Mouse (Mus musculus) embryonic facial prominence, embryonic 15.5 days (tissue): ENCODE measurements around the gene Slc25a44. TPM values are rescaled to one million over a fixed set of nuclear protein-coding genes. Genes with fewer than 3 reads are reported as not detected.

Source experiments
- ATAC-seq: fragments of 200-750 bp; cut with Nextera tagmentation; 2 replicates; pipeline ENCODE4 v1.8.0; 2017; ENCODE audit warnings: low read depth, moderate TSS enrichment; ENCODE audit not compliant: insufficient number of reproducible peaks, low FRiP score, low TSS enrichment
- H3K27ac ChIP-seq: fragments of 300-500 bp; sonication (generic); replicated peaks from 2 replicates; pipeline ENCODE4 v1.5.1; 2015; ENCODE audit warnings: mild to moderate bottlenecking, inconsistent platforms
- H3K27me3 ChIP-seq: fragments of 300-500 bp; sonication (generic); 2 replicates; pipeline ENCODE4 v1.6.1; 2015; ENCODE audit warnings: inconsistent platforms
- H3K36me3 ChIP-seq: fragments of 300-500 bp; sonication (generic); 2 replicates; pipeline ENCODE4 v1.6.1; 2015; ENCODE audit warnings: mild to moderate bottlenecking, inconsistent platforms
- H3K4me1 ChIP-seq: fragments of 300-500 bp; sonication (generic); 2 replicates; pipeline ENCODE4 v1.6.1; 2015; ENCODE audit warnings: inconsistent platforms
- H3K4me2 ChIP-seq: fragments of 300-500 bp; sonication (generic); replicated peaks from 2 replicates; pipeline ENCODE4 v1.6.1; 2015; ENCODE audit warnings: mild to moderate bottlenecking, inconsistent platforms
- H3K4me3 ChIP-seq: fragments of 300-500 bp; sonication (generic); replicated peaks from 2 replicates; pipeline ENCODE4 v1.5.1; 2015; ENCODE audit warnings: mild to moderate bottlenecking, inconsistent platforms
- H3K9ac ChIP-seq: fragments of 300-500 bp; sonication (generic); 2 replicates; pipeline ENCODE4 v1.6.1; 2015; ENCODE audit warnings: inconsistent platforms
- H3K9me3 ChIP-seq: fragments of 300-500 bp; sonication (generic); replicated peaks from 2 replicates; pipeline ENCODE4 v1.6.1; 2016; ENCODE audit warnings: inconsistent platforms
- WGBS: fragments of 180-500 bp; shearing (Covaris S2); methylation state at CpG from one replicate; pipeline ENCODE4 v1.1.7; 2015; 5-methylcytosine and 5-hydroxymethylcytosine counted together
- polyA plus RNA-seq: library from polyadenylated mRNA; unstranded; fragments of >200 nt; fragmentation: Nextera tagmentation; extraction: Ambion mirVana; gene quantifications from 2 replicates; pipeline ENCODE4 v1.2.1, GENCODE M21; 2015

Slc25a44 gene
- polyA plus RNA-seq, 1 experiment from 2014 or later, result 17.9 TPM

DNA sequence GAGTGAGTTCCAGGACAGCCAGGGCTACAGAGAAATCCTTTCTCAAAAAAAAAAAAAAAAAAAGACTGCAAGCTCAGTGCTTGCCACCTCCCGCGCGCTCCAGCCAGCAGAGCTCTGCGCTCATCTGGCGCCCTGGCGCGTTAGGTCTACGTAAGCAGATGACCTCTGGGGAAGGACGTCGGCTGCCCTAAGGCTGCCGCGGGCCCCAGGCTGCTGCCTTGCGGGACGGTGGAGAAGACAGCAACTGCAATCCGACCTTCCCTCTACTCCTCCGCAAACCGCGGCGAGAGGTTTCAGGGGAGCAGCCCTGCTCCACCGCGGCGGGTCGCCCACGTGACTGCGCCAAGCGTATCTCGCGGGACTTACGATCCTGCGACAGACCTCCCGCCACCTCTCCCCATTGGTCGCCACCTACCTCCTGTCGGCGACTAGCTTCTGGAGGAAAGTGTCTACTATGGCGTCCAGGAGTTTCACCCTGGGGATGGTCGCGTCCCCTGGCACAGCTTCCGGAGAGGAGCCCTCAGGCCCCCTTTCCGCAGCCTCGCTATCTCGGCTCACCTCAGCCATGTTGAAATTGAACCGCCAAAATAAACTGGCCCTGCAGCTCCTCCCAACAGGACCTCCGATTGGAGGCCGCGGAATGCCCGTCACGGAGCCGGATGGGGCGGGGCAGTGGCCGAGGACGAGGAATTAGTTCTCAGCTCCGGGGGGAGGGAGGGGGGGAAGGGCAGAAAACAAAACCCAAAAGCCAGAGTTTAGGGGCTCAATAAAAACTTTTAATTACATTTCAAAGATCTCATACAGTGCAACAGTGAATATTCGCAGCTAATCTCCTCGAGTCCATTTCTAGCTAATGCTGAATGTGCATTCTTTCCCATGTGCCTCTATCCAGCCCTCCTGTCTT lies 14.9 kb downstream of the Slc25a44 start, which contains the start of gene Pmf1:
Gene Pmf1 (minus strand): TSS at position 591 of the 904 bp plus-strand sequence.
- Histone ChIP-seq H3K4me2 (peak within 1 kb of the TSS; percentile 69), H3K4me3 (peak within 1 kb of the TSS; percentile 75), H3K27ac (peak within 1 kb of the TSS; percentile 95), H3K27me3 (no peaks in the 10 kb centered on the region), H3K4me1 (peaks cover 31% of the 10 kb centered on the region), H3K9me3 (no peaks in the 10 kb centered on the region), H3K36me3 (peaks cover 27% of the 10 kb centered on the region), H3K9ac (peak within 1 kb of the TSS; percentile 87)
- ATAC-seq, result peak; percentile 91
- under 1% methylated on average over 54 of the region's 54 CpGs for WGBS

DNA sequence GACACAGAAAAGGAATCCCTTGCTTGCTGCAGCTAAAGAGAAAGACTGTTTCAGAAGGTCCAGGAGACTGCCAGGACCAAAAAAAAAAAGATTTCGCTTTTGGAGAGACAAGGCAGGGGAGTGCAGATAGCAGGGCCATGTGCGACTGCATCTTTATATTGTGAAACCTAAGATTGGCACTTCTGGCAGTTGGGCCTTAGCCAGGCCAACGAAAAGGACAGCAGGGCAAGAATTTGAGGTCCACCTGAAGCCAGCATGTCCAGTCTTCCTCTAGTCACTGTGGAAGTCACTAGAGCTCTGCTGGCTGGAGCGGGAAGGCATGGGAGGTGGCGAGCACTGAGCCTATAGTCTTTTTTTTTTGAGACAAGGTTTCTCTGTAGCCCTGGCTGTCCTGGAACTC lies 16.0 kb downstream of the Slc25a44 start:
- WGBS, result 56% methylated on average over 5 of the region's 5 CpGs
- H3K9me3 ChIP-seq, result no peaks in the 10 kb centered on the region
- peak overlapping the region; percentile 69 for H3K4me2 ChIP-seq
- peaks cover 31% of the 10 kb centered on the region for H3K4me1 ChIP-seq
- peak overlapping the region; percentile 75 for H3K4me3 ChIP-seq
- peak overlapping the region; percentile 87; the same call in 1 of the 2 replicates for H3K9ac ChIP-seq
- ATAC-seq, result no peak
- H3K36me3 ChIP-seq, result peaks cover 26% of the 10 kb centered on the region
- 0 out of 2 replicates have a peak overlapping the region, but pooled peaks have one; percentile 95 for H3K27ac ChIP-seq
- H3K27me3 ChIP-seq, result no peaks in the 10 kb centered on the region

- Histone ChIP-seq H3K36me3 (peaks cover 28% of the 10 kb centered on the region), H3K4me2 (no peak overlapping the region), H3K4me1 (peaks cover 31% of the 10 kb centered on the region), H3K27me3 (no peaks in the 10 kb centered on the region), H3K9ac (no peak overlapping the region), H3K9me3 (no peaks in the 10 kb centered on the region), H3K27ac (0 out of 2 replicates have a peak overlapping the region, but pooled peaks have one; percentile 12), H3K4me3 (no peak overlapping the region)
- WGBS, result 59% methylated on average over 7 of the region's 7 CpGs
- ATAC-seq, result no peak
These were observed 17.4 kb downstream of the Slc25a44 start for GRCm38 (mm10) chr3:88407529-88407928.

- Histone ChIP-seq H3K9me3 (no peaks in the 10 kb centered on the region), H3K27me3 (no peaks in the 10 kb centered on the region), H3K36me3 (peaks cover 23% of the 10 kb centered on the region), H3K4me3 (no peak overlapping the region), H3K4me2 (no peak overlapping the region), H3K9ac (no peak overlapping the region), H3K4me1 (peaks cover 31% of the 10 kb centered on the region), H3K27ac (0 out of 2 replicates have a peak overlapping the region, but pooled peaks have one; percentile 12)
- 2% methylated on average over 2 of the region's 2 CpGs for WGBS
- no peak for ATAC-seq
These were observed 17.8 kb downstream of the Slc25a44 start for GRCm38 (mm10) chr3:88407090-88407489.

DNA sequence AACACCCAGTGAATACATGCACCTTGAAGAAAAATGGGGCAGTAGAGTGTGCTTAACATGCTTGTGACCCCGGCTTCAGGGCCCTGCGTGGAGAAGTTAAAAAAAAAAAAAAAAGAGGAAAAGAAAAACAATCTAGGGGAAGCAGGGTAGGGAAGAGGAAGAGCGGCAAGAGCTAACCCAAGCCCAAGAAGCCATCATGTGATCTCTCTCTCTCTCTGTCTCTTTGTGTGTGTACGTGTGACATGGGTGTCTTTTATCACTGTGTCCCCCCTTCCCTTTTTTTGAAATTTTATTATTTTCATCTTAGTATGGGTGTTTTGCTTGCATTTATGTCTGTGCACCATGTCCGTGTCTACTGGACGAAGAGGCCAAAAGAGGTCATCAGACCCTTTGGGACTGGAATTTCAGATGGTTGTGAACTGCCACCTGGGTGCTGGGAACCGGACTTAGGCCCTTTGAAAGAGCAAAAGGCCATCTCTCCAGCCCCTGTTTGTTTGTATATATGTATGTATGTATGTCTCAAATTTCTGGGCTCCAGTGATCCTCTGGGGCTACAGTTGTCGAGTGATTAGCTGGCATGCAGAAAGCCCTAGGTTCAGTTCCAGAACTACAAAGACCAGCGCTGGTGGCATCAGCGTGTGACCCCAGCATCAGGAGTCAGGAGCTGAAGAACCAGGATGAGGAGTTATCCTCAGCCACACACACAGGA lies 21.3 kb downstream of the Slc25a44 start:
- peaks cover 16% of the 10 kb centered on the region; the same call in 1 of the 2 replicates for H3K36me3 ChIP-seq
- 89% methylated on average over 10 of the region's 10 CpGs for WGBS

GRCm38 (mm10) chr3:88398666-88399065 lies 26.3 kb downstream of the Slc25a44 start:
- Histone ChIP-seq H3K4me3 (no peak overlapping the region), H3K27me3 (no peaks in the 10 kb centered on the region), H3K36me3 (peaks cover 26% of the 10 kb centered on the region), H3K4me2 (no peak overlapping the region), H3K27ac (no peak overlapping the region), H3K9ac (no peak overlapping the region), H3K9me3 (no peaks in the 10 kb centered on the region), H3K4me1 (0 out of 2 replicates have a peak, but pooled peaks cover 6% of the 10 kb centered on the region)
- no peak for ATAC-seq
- WGBS, result 81% methylated on average over 2 of the region's 2 CpGs

More for the DNA sequence above, 21.3 kb downstream of the Slc25a44 start:
- no peak overlapping the region for H3K9ac ChIP-seq
- H3K4me2 ChIP-seq, result no peak overlapping the region
- no peak overlapping the region for H3K4me3 ChIP-seq
- no peaks in the 10 kb centered on the region for H3K27me3 ChIP-seq
- no peak overlapping the region for H3K27ac ChIP-seq
- H3K4me1 ChIP-seq, result peaks cover 16% of the 10 kb centered on the region
- ATAC-seq, result no peak
- no peaks in the 10 kb centered on the region for H3K9me3 ChIP-seq

GRCm38 (mm10) chr3:88395742-88396141 lies 29.2 kb downstream of the Slc25a44 start:
- Histone ChIP-seq H3K27me3 (no peaks in the 10 kb centered on the region), H3K36me3 (peaks cover 15% of the 10 kb centered on the region), H3K27ac (no peak overlapping the region), H3K4me1 (0 out of 2 replicates have a peak, but pooled peaks cover 6% of the 10 kb centered on the region), H3K4me2 (no peak overlapping the region), H3K9me3 (no peaks in the 10 kb centered on the region), H3K4me3 (no peak overlapping the region), H3K9ac (no peak overlapping the region)
- WGBS, result 89% methylated on average over 8 of the region's 8 CpGs
- ATAC-seq, result no peak

- Histone ChIP-seq H3K4me1 (0 out of 2 replicates have a peak, but pooled peaks cover 6% of the 10 kb centered on the region), H3K27me3 (no peaks in the 10 kb centered on the region), H3K27ac (no peak overlapping the region), H3K9ac (no peak overlapping the region), H3K4me2 (no peak overlapping the region), H3K36me3 (peaks cover 18% of the 10 kb centered on the region), H3K9me3 (no peaks in the 10 kb centered on the region), H3K4me3 (no peak overlapping the region)
- no peak for ATAC-seq
- WGBS, result 92% methylated on average over 6 of the region's 6 CpGs
These were observed 29.7 kb downstream of the Slc25a44 start for GRCm38 (mm10) chr3:88395288-88395687.

GRCm38 (mm10) chr3:88393776-88394375 lies 31.1 kb downstream of the Slc25a44 start:
- no peak overlapping the region for H3K4me2 ChIP-seq
- peak; percentile 40; the same call in 1 of the 2 replicates for ATAC-seq
- H3K9me3 ChIP-seq, result no peaks in the 10 kb centered on the region
- 0 out of 2 replicates have a peak, but pooled peaks cover 6% of the 10 kb centered on the region for H3K4me1 ChIP-seq
- H3K27me3 ChIP-seq, result no peaks in the 10 kb centered on the region
- H3K9ac ChIP-seq, result no peak overlapping the region
- H3K27ac ChIP-seq, result no peak overlapping the region
- H3K36me3 ChIP-seq, result peaks cover 18% of the 10 kb centered on the region
- WGBS, result 81% methylated on average over 9 of the region's 9 CpGs
- no peak overlapping the region for H3K4me3 ChIP-seq

- H3K9me3 ChIP-seq, result no peaks in the 10 kb centered on the region
- no peaks in the 10 kb centered on the region for H3K36me3 ChIP-seq
- 77% methylated on average over 5 of the region's 5 CpGs for WGBS
- no peak within 1 kb of the TSS for H3K4me2 ChIP-seq
- no peaks in the 10 kb centered on the region for H3K27me3 ChIP-seq
- H3K4me1 ChIP-seq, result 0 out of 2 replicates have a peak, but pooled peaks cover 3% of the 10 kb centered on the region
- no peak within 1 kb of the TSS for H3K4me3 ChIP-seq
- H3K9ac ChIP-seq, result no peak within 1 kb of the TSS
- peak; percentile 39; the same call in 1 of the 2 replicates for ATAC-seq
- no peak within 1 kb of the TSS for H3K27ac ChIP-seq
These were observed 40.6 kb downstream of the Slc25a44 start, which contains the start of gene Bglap for GRCm38 (mm10) chr3:88384364-88384763. Gene Bglap (minus strand): TSS chr3:88384464.
